Mouse (Mus musculus) liver, embryonic 15.5 days (tissue): ENCODE results near the gene Cst9. TPM values are rescaled to one million over a fixed set of nuclear protein-coding genes. Genes with fewer than 3 reads are reported as not detected.
A peak's percentile ranks its signal among the peaks of the same experiment; 100 is the strongest.

Experiments
- ATAC-seq: fragments of 200-750 bp; cut with Nextera tagmentation; 2 replicates; pipeline ENCODE4 v1.8.0; 2017; ENCODE audit warnings: moderate number of reproducible peaks, mild to moderate bottlenecking, moderate library complexity; ENCODE audit not compliant: insufficient read depth
- H3K27ac ChIP-seq: fragments of 300-500 bp; sonication (generic); replicated peaks from 2 replicates; pipeline ENCODE4 v1.5.1; 2015; ENCODE audit warnings: mild to moderate bottlenecking, inconsistent platforms
- H3K27me3 ChIP-seq: fragments of 300-500 bp; sonication (generic); 2 replicates; pipeline ENCODE4 v1.6.1; 2015; ENCODE audit warnings: mild to moderate bottlenecking, inconsistent platforms
- H3K36me3 ChIP-seq: fragments of 300-500 bp; sonication (generic); replicated peaks from 2 replicates; pipeline ENCODE4 v1.6.1; 2015; ENCODE audit warnings: moderate library complexity, mild to moderate bottlenecking, inconsistent platforms
- H3K4me1 ChIP-seq: fragments of 300-500 bp; sonication (generic); replicated peaks from 2 replicates; pipeline ENCODE4 v1.6.1; 2015; ENCODE audit warnings: inconsistent platforms
- H3K4me2 ChIP-seq: fragments of 300-500 bp; sonication (generic); 2 replicates; pipeline ENCODE4 v1.6.1; 2015; ENCODE audit warnings: moderate library complexity, mild to moderate bottlenecking, inconsistent platforms
- H3K4me3 ChIP-seq: fragments of 300-500 bp; sonication (generic); replicated peaks from 2 replicates; pipeline ENCODE4 v1.5.1; 2015; ENCODE audit warnings: mild to moderate bottlenecking, inconsistent platforms
- H3K9ac ChIP-seq: fragments of 300-500 bp; sonication (generic); 2 replicates; pipeline ENCODE4 v1.6.1; 2015; ENCODE audit warnings: moderate library complexity, mild to moderate bottlenecking, inconsistent platforms
- H3K9me3 ChIP-seq: fragments of 300-500 bp; sonication (generic); replicated peaks from 2 replicates; pipeline ENCODE4 v1.6.1; 2016; ENCODE audit warnings: inconsistent platforms
- WGBS: fragments of 180-500 bp; shearing (Covaris S2); methylation state at CpG from one replicate; pipeline ENCODE4 v1.1.7; 2015; ENCODE audit warnings: mixed read lengths; ENCODE audit not compliant: insufficient replicate concordance; 5-methylcytosine and 5-hydroxymethylcytosine counted together
- polyA plus RNA-seq: library from polyadenylated mRNA; unstranded; fragments of >200 nt; fragmentation: Nextera tagmentation; extraction: Ambion mirVana; gene quantifications from 2 replicates; pipeline ENCODE4 v1.2.1, GENCODE M21; 2015

Cst9 gene
- polyA plus RNA-seq: 0.17 TPM in 1 of 2 replicates, not detected in the other

DNA sequence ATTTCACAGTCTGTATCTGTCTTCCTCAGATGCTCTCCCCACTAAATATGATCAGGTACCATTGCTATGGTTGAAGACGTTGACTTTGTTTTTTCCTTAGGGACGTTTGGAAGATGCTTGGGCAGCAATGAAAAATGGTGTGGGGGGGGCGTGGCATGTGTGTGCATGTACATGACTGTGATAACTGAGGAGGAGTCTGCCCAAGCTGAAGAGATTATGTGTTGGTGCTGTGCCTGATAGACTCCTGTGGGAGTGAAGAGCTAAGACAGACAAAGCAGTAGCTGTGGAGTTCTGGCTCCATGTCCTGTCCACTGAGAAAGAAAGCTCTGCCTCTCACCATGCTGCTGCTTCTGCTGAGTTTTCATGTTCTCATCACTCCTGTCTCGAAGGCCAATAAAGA is at the start of gene Cst9:
Gene Cst9, plus strand, starts transcription at position 236 of the 400 bp plus-strand sequence.
- no peaks in the 10 kb centered on the region for H3K9me3 ChIP-seq
- ATAC-seq: no peak
- no peak within 1 kb of the TSS for H3K4me3 ChIP-seq
- H3K27ac ChIP-seq: no peak within 1 kb of the TSS
- H3K9ac ChIP-seq: no peak within 1 kb of the TSS
- H3K4me2 ChIP-seq: no peak within 1 kb of the TSS
- H3K27me3 ChIP-seq: no peaks in the 10 kb centered on the region
- WGBS: 39% methylated on average over 4 of the region's 4 CpGs
- H3K36me3 ChIP-seq: no peaks in the 10 kb centered on the region
- H3K4me1 ChIP-seq: no peaks in the 10 kb centered on the region

DNA sequence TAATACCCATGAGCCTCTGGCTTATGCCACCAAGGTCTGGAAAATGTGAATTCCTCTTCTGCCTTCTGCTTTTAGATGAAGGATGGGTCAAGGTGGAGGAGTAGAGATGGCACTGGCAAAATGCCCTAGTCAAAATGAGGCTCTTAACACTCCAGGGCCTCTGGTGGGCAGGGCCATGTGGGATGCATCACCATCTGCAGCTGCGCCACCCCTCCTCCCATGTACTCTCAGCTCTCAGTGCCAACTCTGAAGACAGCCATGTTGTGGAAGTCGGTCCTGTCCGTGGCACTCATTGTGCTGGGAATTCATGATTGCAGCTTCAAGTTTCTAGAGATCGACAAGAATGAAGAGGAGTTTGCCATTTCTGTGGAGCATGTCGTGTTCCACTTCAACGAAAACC is 45.8 kb upstream of the Cst9 start, which contains the start of gene Cst12:
Gene Cst12, plus strand, starts transcription at position 220 of the 400 bp plus-strand sequence.
- Histone ChIP-seq H3K4me3 (no peak within 1 kb of the TSS), H3K36me3 (no peaks in the 10 kb centered on the region), H3K27ac (no peak within 1 kb of the TSS), H3K4me1 (no peaks in the 10 kb centered on the region), H3K9me3 (no peaks in the 10 kb centered on the region), H3K4me2 (no peak within 1 kb of the TSS), H3K27me3 (no peaks in the 10 kb centered on the region), H3K9ac (no peak within 1 kb of the TSS)
- 69% methylated on average over 6 of the region's 6 CpGs for WGBS
- no peak for ATAC-seq

DNA sequence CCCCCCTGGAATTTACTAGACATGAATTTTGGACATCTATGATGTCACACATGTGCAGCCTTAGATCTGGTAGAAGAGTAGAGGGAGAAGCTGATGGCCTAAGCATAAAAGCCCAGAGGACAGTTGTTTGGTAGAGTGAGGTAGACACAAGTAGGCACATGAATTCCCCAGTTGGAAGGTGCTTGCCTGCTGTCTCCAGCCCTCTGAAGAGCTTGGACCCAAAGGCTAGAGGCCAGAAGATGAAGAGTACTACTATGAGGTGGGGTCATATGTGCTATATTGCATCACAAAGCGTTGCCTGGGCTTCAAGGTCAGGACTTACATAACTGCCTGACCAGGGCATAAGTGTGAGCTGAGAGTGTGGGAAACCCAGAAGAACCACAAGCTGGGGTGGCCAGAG is 36.5 kb upstream of the Cst9 start, which contains the start of gene Cst8:
Gene Cst8, plus strand, starts transcription at position 301 of the 400 bp plus-strand sequence.
- Histone ChIP-seq H3K9ac (no peak within 1 kb of the TSS), H3K4me3 (no peak within 1 kb of the TSS), H3K4me2 (no peak within 1 kb of the TSS), H3K9me3 (no peaks in the 10 kb centered on the region), H3K27me3 (no peaks in the 10 kb centered on the region), H3K36me3 (no peaks in the 10 kb centered on the region), H3K27ac (no peak within 1 kb of the TSS), H3K4me1 (no peaks in the 10 kb centered on the region)
- 44% methylated on average over 1 of the region's 1 CpGs for WGBS
- no peak for ATAC-seq

DNA sequence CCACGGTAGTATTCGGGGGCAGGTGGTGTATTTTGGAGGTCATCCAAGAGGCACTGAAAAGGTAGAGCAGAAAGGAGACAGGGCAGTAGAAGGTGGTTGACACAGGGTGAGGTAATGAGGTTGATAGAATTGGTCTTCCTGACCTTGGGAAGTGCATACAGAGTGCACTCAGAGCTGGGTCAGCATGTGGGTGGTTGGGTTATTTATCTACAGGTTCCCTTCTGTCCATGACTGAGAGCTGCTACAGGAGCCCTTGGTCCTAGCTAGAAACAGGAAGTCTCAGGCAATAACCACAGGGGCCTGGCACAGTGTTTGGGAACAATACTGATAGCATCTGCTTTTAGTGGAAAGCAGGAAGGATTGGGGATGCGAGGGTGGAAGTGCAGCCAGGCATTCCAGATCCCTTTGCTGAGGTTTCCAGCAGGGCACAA is 33.4 kb upstream of the Cst9 start:
- no peak overlapping the region for H3K27ac ChIP-seq
- H3K4me2 ChIP-seq: no peak overlapping the region
- H3K27me3 ChIP-seq: no peaks in the 10 kb centered on the region
- whole genome bisulfite sequencing: 14% methylated on average over 3 of the region's 3 CpGs
- no peaks in the 10 kb centered on the region for H3K9me3 ChIP-seq
- no peaks in the 10 kb centered on the region for H3K4me1 ChIP-seq
- H3K36me3 ChIP-seq: no peaks in the 10 kb centered on the region
- no peak overlapping the region for H3K4me3 ChIP-seq
- H3K9ac ChIP-seq: no peak overlapping the region
- peak; percentile 63 for ATAC-seq

DNA sequence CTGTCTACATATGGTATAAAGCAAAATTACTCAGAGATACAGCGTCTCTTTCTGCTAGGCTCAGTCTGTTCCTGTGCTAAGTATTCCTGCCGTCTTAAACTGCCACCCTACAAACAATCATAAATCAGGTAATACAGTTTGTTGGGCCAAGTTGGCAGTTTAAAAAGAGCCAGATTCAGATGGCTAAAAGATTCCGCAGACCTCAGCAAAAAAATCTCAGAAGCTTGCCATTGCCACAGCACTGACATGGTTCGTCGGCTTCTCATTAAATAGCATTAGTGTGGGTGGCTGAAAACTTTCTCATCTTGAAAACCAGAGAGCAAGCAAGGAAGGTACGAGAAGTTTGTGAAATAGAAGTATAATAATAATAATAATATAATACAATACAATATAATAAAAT is 28.3 kb upstream of the Cst9 start:
- no peak overlapping the region for H3K27ac ChIP-seq
- H3K36me3 ChIP-seq: no peaks in the 10 kb centered on the region
- no peaks in the 10 kb centered on the region for H3K27me3 ChIP-seq
- H3K4me2 ChIP-seq: no peak overlapping the region
- no peaks in the 10 kb centered on the region for H3K4me1 ChIP-seq
- no peak overlapping the region for H3K9ac ChIP-seq
- ATAC-seq: no peak
- WGBS: 56% methylated on average over 6 of the region's 6 CpGs
- H3K9me3 ChIP-seq: no peaks in the 10 kb centered on the region
- no peak overlapping the region for H3K4me3 ChIP-seq

DNA sequence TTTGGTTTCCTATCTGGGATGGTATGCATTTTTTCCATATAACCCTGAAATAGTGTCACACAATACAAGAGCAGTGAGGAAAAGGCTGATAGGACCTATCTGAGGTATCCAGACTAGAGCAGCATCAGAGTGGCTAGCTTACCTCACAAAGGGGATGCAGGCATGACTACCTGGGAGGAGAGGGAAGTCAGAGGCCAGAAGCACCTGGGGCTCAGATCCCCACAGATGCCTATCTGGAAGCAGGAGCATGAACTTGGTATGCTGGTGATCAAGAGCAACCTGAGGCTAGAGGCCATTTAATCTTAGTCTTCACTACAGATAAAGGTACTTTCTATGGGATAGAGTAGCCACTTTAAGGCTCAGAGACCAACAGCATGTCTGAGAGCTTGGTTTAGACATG is 15.0 kb upstream of the Cst9 start, which contains the start of gene Cst13:
Gene Cst13, plus strand, starts transcription at position 173 of the 400 bp plus-strand sequence.
- Histone ChIP-seq H3K9ac (no peak within 1 kb of the TSS), H3K4me1 (no peaks in the 10 kb centered on the region), H3K4me2 (no peak within 1 kb of the TSS), H3K4me3 (no peak within 1 kb of the TSS), H3K36me3 (no peaks in the 10 kb centered on the region), H3K27ac (no peak within 1 kb of the TSS), H3K27me3 (no peaks in the 10 kb centered on the region), H3K9me3 (no peaks in the 10 kb centered on the region)
- ATAC-seq: no peak

DNA sequence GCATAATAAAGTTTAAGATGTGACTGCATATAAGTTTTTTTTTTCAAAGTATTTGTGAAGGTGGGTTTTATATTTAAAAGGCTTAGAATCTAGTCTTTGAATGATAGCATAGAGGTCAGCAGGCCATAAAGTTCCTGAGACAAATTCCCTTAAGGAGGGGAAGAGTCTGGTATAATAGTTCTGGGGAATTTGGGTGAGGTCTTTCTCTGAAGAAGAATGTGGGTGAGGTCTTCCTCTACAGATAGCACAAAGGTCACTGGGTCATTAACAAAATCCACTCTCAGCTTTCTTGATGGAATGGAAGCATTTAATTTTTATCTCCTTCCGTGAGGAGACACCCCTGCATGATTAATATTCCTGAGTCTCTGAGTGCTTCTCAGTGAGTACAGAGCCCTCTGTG is 9.0 kb upstream of the Cst9 start:
- no peaks in the 10 kb centered on the region for H3K36me3 ChIP-seq
- H3K4me1 ChIP-seq: no peaks in the 10 kb centered on the region
- WGBS: 39% methylated on average over 1 of the region's 1 CpGs
- H3K4me2 ChIP-seq: no peak overlapping the region
- no peaks in the 10 kb centered on the region for H3K9me3 ChIP-seq
- no peak for ATAC-seq
- H3K27ac ChIP-seq: no peak overlapping the region
- H3K9ac ChIP-seq: no peak overlapping the region
- no peak overlapping the region for H3K4me3 ChIP-seq
- H3K27me3 ChIP-seq: no peaks in the 10 kb centered on the region

DNA sequence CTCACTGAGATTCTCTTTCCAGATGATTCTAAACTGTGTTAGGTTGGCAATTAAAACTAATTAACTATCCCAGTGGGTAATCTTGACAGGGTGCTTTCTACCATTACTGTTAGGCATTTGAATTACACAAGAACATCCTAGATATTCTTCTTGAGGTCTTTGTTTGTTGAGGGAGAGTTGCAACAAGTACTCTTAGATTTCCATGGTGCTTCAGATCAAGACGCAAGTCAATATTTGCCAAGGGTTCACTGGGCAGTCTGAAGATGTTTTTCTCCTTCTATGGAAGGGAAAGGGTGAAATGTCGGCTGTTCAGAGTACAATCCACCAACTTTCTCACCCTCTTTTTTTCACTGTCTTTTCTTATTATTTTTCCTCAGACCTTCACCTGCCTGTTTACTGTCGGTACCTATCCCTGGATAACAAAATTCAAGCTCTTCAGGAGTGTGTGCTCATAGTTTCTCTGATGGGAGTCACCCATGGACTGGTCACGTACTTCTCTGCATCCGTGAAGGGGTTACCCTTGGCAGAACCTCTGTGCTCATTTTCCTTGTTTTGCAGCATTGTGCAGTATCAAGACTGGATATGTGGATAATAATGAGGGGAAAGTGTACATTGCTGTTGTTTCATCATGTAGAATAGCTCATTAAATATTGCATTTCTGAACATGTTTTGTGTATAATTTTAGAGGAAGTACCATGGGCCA is 3.3 kb downstream of the Cst9 start:
- H3K4me3 ChIP-seq: no peak overlapping the region
- H3K9me3 ChIP-seq: no peaks in the 10 kb centered on the region
- no peaks in the 10 kb centered on the region for H3K4me1 ChIP-seq
- H3K27me3 ChIP-seq: no peaks in the 10 kb centered on the region
- no peak overlapping the region for H3K27ac ChIP-seq
- H3K36me3 ChIP-seq: no peaks in the 10 kb centered on the region
- no peak for ATAC-seq
- no peak overlapping the region for H3K4me2 ChIP-seq
- 68% methylated on average over 5 of the region's 5 CpGs for WGBS
- no peak overlapping the region for H3K9ac ChIP-seq

DNA sequence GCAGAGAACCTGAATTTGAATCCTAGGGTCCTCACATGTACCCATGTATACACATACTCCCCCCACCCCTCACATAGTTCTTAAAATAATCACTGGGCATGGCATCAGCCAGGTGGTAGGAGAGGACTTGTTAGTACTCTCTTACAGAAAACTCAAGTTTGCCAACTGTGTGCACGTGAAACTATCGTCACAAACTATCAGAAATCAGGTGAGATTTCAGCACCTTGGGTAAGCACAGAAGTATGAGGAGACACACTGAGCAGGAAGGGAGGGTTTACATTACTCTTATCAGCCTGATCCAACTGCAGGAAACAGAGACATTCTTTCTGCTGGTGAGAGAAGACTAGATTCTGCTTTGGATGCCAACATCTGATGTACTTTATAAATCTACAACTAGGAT is 4.3 kb downstream of the Cst9 start:
- Histone ChIP-seq H3K4me1 (no peaks in the 10 kb centered on the region), H3K27me3 (no peaks in the 10 kb centered on the region), H3K9ac (no peak overlapping the region), H3K9me3 (no peaks in the 10 kb centered on the region), H3K4me2 (no peak overlapping the region), H3K27ac (no peak overlapping the region), H3K36me3 (no peaks in the 10 kb centered on the region), H3K4me3 (no peak overlapping the region)
- 42% methylated on average over 2 of the region's 2 CpGs for WGBS
- ATAC-seq: no peak

DNA sequence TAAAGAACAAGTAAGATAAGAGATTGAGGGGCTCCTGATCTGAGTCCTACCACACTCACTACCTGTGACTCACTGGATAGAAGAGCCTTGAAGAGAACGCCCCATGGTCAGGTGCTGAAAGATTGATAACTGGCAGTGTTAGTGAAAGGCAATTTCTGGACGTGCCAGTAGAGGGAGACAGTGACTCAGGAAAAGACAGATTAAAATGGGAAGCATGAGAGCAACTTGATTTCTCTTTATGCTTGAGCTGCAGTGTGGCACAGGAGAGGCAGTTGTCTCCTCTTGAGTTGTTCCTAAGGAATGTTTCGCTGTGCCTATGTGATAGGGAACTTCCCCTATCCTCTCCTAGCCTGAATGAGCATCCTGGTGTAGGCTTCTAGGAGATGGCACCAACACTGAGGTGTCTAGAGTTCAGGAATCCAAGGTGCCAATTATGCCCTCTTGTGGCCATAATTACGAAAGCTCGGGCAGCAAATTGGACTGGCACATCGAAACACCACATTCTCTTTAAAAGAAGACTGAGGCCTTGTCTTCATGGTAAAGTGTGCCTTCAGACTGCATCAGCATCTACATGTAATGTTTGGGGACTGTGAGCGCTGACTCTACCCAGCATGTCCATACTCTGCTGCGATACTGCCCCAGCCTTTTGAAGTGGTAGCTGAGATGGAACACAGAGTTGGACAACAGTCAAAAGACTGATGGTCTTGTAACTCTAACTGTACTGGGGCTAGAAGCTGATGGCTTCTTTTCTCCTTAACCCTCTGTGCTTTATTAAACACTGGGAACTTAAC is 16.4 kb downstream of the Cst9 start:
- no peaks in the 10 kb centered on the region for H3K36me3 ChIP-seq
- H3K4me2 ChIP-seq: no peak overlapping the region
- H3K4me1 ChIP-seq: no peaks in the 10 kb centered on the region
- no peak overlapping the region for H3K9ac ChIP-seq
- no peaks in the 10 kb centered on the region for H3K27me3 ChIP-seq
- ATAC-seq: peak; percentile 49
- H3K4me3 ChIP-seq: no peak overlapping the region
- no peaks in the 10 kb centered on the region for H3K9me3 ChIP-seq
- 29% methylated on average over 8 of the region's 8 CpGs for WGBS
- no peak overlapping the region for H3K27ac ChIP-seq

DNA sequence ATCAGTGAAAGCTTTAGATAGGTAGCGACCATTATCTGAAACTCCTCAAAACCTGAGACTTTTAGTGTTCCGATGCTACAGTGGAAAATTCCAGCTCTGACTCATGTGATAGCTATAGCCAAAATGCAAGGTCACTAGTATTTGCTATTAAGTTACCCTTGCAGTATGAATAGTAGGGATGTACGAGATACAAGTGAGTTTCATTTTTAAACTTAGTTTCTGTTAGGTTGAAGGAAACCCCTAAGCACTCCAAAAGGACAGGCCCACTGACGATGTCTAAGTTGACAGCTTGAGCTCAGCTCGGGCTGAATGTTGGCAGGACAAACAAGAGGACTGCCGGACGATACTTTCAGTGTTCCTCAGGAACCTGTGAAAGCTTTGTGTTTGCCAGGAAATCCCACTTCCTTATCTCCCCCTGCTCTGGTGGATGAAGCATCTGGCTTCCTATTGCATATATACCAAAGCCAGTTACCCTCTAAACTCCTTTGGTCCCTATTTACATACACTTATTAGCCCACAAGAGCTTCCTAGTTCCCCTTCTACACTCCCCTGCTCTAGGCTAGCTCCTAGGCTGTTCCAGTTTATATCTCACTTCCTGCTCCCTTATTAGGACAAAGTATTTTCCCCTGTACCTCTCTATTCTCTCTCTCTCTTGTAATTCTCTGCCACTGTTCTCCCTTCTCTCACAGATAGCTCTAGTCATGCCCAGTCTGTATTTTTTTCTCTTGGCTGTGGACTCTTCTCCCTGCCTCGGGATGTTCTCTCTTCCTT is 21.9 kb downstream of the Cst9 start:
- no peak for ATAC-seq
- Histone ChIP-seq H3K27ac (no peak overlapping the region), H3K4me1 (no peaks in the 10 kb centered on the region), H3K4me3 (no peak overlapping the region), H3K27me3 (no peaks in the 10 kb centered on the region), H3K9me3 (no peaks in the 10 kb centered on the region), H3K36me3 (no peaks in the 10 kb centered on the region), H3K4me2 (peak overlapping the region; percentile 10; the same call in 1 of the 2 replicates), H3K9ac (no peak overlapping the region)
- WGBS: 25% methylated on average over 8 of the region's 8 CpGs
